Mouse (Mus musculus) limb, embryonic 13.5 days (tissue): ENCODE measurements around the gene Disp1. TPM values are rescaled to one million over a fixed set of nuclear protein-coding genes. Genes with fewer than 3 reads are reported as not detected.
A peak's percentile ranks its signal among the peaks of the same experiment; 100 is the strongest.

Experiments
- ATAC-seq: fragments of 200-750 bp; cut with Nextera tagmentation; 2 replicates; pipeline ENCODE4 v1.8.0; 2017; ENCODE audit warnings: low read depth, moderate number of reproducible peaks, moderate TSS enrichment; ENCODE audit not compliant: low FRiP score
- H3K27ac ChIP-seq: fragments of 300-500 bp; sonication (generic); 2 replicates; pipeline ENCODE4 v1.5.1; 2015; ENCODE audit warnings: inconsistent platforms, mild to moderate bottlenecking, moderate library complexity
- H3K27me3 ChIP-seq: fragments of 300-500 bp; sonication (generic); 2 replicates; pipeline ENCODE4 v1.6.1; 2015; ENCODE audit warnings: mild to moderate bottlenecking, inconsistent platforms
- H3K36me3 ChIP-seq: fragments of 300-500 bp; sonication (generic); 2 replicates; pipeline ENCODE4 v1.6.1; 2015; ENCODE audit warnings: inconsistent platforms, mild to moderate bottlenecking, moderate library complexity
- H3K4me1 ChIP-seq: fragments of 300-500 bp; sonication (generic); 2 replicates; pipeline ENCODE4 v1.6.1; 2015; ENCODE audit warnings: inconsistent platforms
- H3K4me2 ChIP-seq: fragments of 300-500 bp; sonication (generic); replicated peaks from 2 replicates; pipeline ENCODE4 v1.6.1; 2015; ENCODE audit warnings: inconsistent platforms, mild to moderate bottlenecking, moderate library complexity
- H3K4me3 ChIP-seq: fragments of 300-500 bp; sonication (generic); 2 replicates; pipeline ENCODE4 v1.5.1; 2015; ENCODE audit warnings: moderate library complexity, mild to moderate bottlenecking, inconsistent platforms
- H3K9ac ChIP-seq: fragments of 300-500 bp; sonication (generic); 2 replicates; pipeline ENCODE4 v1.6.1; 2015; ENCODE audit warnings: mild to moderate bottlenecking, inconsistent platforms
- H3K9me3 ChIP-seq: fragments of 300-500 bp; sonication (generic); 2 replicates; pipeline ENCODE4 v1.6.1; 2016; ENCODE audit warnings: inconsistent platforms
- WGBS: fragments of 180-500 bp; shearing (Covaris S2); methylation state at CpG from one replicate; pipeline ENCODE4 v1.1.7; 2015; 5-methylcytosine and 5-hydroxymethylcytosine counted together
- polyA plus RNA-seq: library from polyadenylated mRNA; unstranded; fragments of >200 nt; fragmentation: Nextera tagmentation; extraction: Ambion mirVana; gene quantifications from 2 replicates; pipeline ENCODE4 v1.2.1, GENCODE M21; 2015

Gene Disp1
- polyA plus RNA-seq, 1 experiment from 2014 or later, result 34.0 TPM

GRCm38 (mm10) chr1:183115076-183115475 is 106.2 kb downstream of the Disp1 start:
- H3K36me3 ChIP-seq, result no peaks in the 10 kb centered on the region

GRCm38 (mm10) chr1:183114554-183114953 is 106.8 kb downstream of the Disp1 start:
- WGBS, result 68% methylated on average over 6 of the region's 6 CpGs
- Histone ChIP-seq H3K27ac (peak overlapping the region; percentile 23; the same call in 1 of the 2 replicates), H3K9ac (no peak overlapping the region), H3K4me1 (peaks cover 72% of the 10 kb centered on the region), H3K36me3 (no peaks in the 10 kb centered on the region; the same call in 1 of the 2 replicates), H3K4me3 (no peak overlapping the region), H3K4me2 (no peak overlapping the region), H3K9me3 (no peaks in the 10 kb centered on the region), H3K27me3 (no peaks in the 10 kb centered on the region)
- ATAC-seq, result no peak

More at GRCm38 (mm10) chr1:183115076-183115475, 106.2 kb downstream of the Disp1 start:
- Histone ChIP-seq H3K27me3 (no peaks in the 10 kb centered on the region), H3K27ac (0 out of 2 replicates have a peak overlapping the region, but pooled peaks have one; percentile 23), H3K9me3 (no peaks in the 10 kb centered on the region), H3K9ac (no peak overlapping the region), H3K4me2 (no peak overlapping the region), H3K4me3 (no peak overlapping the region), H3K4me1 (peaks cover 77% of the 10 kb centered on the region)
- 73% methylated on average over 7 of the region's 7 CpGs for WGBS
- ATAC-seq, result no peak

DNA sequence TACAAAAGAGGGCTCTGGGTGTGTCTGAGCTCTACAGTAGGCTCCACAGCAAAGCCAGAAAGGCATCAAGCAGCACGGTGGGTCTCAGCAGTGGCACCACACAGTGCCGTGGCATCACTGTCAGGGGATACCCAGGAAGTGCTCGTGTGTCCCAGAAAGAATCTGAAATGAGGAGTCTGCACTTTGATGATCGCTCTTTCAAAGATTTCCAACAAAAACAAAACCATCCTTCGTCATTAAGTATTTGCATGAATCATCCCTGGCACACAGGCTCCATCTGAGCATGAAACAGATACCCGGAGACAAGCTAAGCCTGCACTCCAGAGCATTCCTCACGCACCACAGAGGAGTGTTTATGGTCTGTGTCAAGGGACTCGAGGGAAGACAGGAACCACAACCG is 107.8 kb downstream of the Disp1 start:
- peaks cover 72% of the 10 kb centered on the region for H3K4me1 ChIP-seq

DNA sequence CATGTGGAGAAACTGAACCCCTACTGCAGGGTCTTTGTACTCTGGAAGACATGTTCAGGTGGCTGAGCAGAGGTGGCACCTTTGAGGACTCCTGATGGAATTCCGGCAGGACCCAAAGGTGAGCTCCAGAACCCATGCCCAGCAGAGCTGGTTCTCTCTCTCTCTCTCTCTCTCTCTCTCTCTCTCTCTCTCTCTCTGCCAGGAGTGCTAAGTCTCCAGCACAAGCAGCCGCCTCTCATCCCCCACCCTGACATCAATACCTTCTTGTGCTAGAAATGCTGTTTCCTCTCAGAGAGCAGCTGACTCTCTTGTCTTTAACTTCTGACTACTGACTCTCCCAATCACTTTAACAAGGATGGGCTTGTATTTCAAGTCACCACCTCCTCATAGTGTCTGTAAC is 113.8 kb downstream of the Disp1 start:
- Histone ChIP-seq H3K4me2 (no peak overlapping the region), H3K27me3 (no peaks in the 10 kb centered on the region), H3K27ac (peak overlapping the region; percentile 29), H3K9ac (no peak overlapping the region), H3K4me1 (peaks cover 43% of the 10 kb centered on the region), H3K36me3 (peaks cover 14% of the 10 kb centered on the region), H3K9me3 (no peaks in the 10 kb centered on the region), H3K4me3 (no peak overlapping the region)
- WGBS, result 63% methylated on average over 2 of the region's 2 CpGs
- ATAC-seq, result no peak; the same call in 1 of the 2 replicates

More for the DNA sequence above, 107.8 kb downstream of the Disp1 start:
- Histone ChIP-seq H3K4me3 (no peak overlapping the region), H3K27me3 (no peaks in the 10 kb centered on the region), H3K4me2 (no peak overlapping the region), H3K9ac (no peak overlapping the region), H3K27ac (no peak overlapping the region), H3K36me3 (peaks cover 4% of the 10 kb centered on the region; the same call in 1 of the 2 replicates), H3K9me3 (no peaks in the 10 kb centered on the region)
- WGBS, result 48% methylated on average over 9 of the region's 9 CpGs
- no peak for ATAC-seq

- H3K27me3 ChIP-seq, result no peaks in the 10 kb centered on the region
- H3K27ac ChIP-seq, result no peak overlapping the region
- ATAC-seq, result no peak
- WGBS, result 90% methylated on average over 5 of the region's 5 CpGs
- H3K9ac ChIP-seq, result no peak overlapping the region
- H3K9me3 ChIP-seq, result no peaks in the 10 kb centered on the region
- no peak overlapping the region for H3K4me2 ChIP-seq
- H3K36me3 ChIP-seq, result peaks cover 14% of the 10 kb centered on the region
- peaks cover 63% of the 10 kb centered on the region for H3K4me1 ChIP-seq
- H3K4me3 ChIP-seq, result no peak overlapping the region
Measured at GRCm38 (mm10) chr1:183104696-183105095, 116.6 kb downstream of the Disp1 start.

DNA sequence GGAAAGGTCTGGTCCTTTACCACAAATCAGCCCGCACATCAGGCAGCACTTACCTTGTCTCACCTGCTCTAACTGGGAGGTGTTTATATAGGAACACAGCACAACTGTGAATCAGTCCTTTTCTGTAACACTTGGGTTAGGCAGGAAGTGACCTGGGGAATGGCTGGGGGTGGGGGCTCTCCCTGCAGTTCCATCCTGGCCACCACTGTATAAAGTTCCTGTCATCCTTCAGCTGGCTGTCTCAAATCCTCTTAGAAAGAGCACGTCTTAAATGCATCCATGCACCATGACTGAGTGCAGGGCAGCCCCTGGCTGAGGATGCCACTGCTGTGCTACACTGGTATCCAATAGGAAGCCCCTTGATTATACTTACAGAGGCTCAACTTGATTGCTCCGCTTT is 118.5 kb downstream of the Disp1 start:
- 43% methylated on average over 3 of the region's 3 CpGs for WGBS
- peaks cover 24% of the 10 kb centered on the region for H3K36me3 ChIP-seq
- H3K27ac ChIP-seq, result peak overlapping the region; percentile 39; the same call in 1 of the 2 replicates
- H3K4me1 ChIP-seq, result peaks cover 48% of the 10 kb centered on the region
- H3K9ac ChIP-seq, result no peak overlapping the region
- ATAC-seq, result 0 out of 2 replicates have a peak, but pooled peaks have one; percentile 33
- H3K4me2 ChIP-seq, result no peak overlapping the region
- no peak overlapping the region for H3K4me3 ChIP-seq
- no peaks in the 10 kb centered on the region for H3K27me3 ChIP-seq
- H3K9me3 ChIP-seq, result no peaks in the 10 kb centered on the region

GRCm38 (mm10) chr1:183102153-183102552 is 119.2 kb downstream of the Disp1 start:
- WGBS, result 15% methylated on average over 8 of the region's 8 CpGs
- no peak overlapping the region; the same call in 1 of the 2 replicates for H3K4me2 ChIP-seq

GRCm38 (mm10) chr1:183101371-183101770 is 120.0 kb downstream of the Disp1 start:
- H3K27ac ChIP-seq, result peak overlapping the region; percentile 73; the same call in 1 of the 2 replicates
- no peaks in the 10 kb centered on the region for H3K27me3 ChIP-seq
- H3K4me1 ChIP-seq, result peaks cover 50% of the 10 kb centered on the region
- H3K4me3 ChIP-seq, result no peak overlapping the region
- no peaks in the 10 kb centered on the region for H3K9me3 ChIP-seq
- ATAC-seq, result no peak
- no peak overlapping the region for H3K4me2 ChIP-seq
- H3K9ac ChIP-seq, result no peak overlapping the region
- peaks cover 37% of the 10 kb centered on the region for H3K36me3 ChIP-seq
- WGBS, result 67% methylated on average over 3 of the region's 3 CpGs

More at GRCm38 (mm10) chr1:183102153-183102552, 119.2 kb downstream of the Disp1 start:
- peaks cover 42% of the 10 kb centered on the region for H3K4me1 ChIP-seq
- H3K9me3 ChIP-seq, result no peaks in the 10 kb centered on the region
- H3K9ac ChIP-seq, result no peak overlapping the region
- no peaks in the 10 kb centered on the region for H3K27me3 ChIP-seq
- peak overlapping the region; percentile 73; the same call in 1 of the 2 replicates for H3K27ac ChIP-seq
- ATAC-seq, result peak; percentile 84
- peaks cover 31% of the 10 kb centered on the region for H3K36me3 ChIP-seq
- no peak overlapping the region for H3K4me3 ChIP-seq

GRCm38 (mm10) chr1:183100245-183100644 is 121.1 kb downstream of the Disp1 start:
- Histone ChIP-seq H3K9me3 (no peaks in the 10 kb centered on the region), H3K27me3 (no peaks in the 10 kb centered on the region), H3K4me2 (no peak overlapping the region), H3K27ac (no peak overlapping the region), H3K9ac (no peak overlapping the region), H3K36me3 (peaks cover 44% of the 10 kb centered on the region), H3K4me1 (peaks cover 56% of the 10 kb centered on the region), H3K4me3 (no peak overlapping the region)
- ATAC-seq, result no peak
- WGBS, result 47% methylated on average over 5 of the region's 5 CpGs

GRCm38 (mm10) chr1:183099686-183100085 is 121.6 kb downstream of the Disp1 start:
- Histone ChIP-seq H3K36me3 (peaks cover 44% of the 10 kb centered on the region), H3K4me2 (no peak overlapping the region), H3K9ac (no peak overlapping the region), H3K4me3 (no peak overlapping the region), H3K27ac (no peak overlapping the region), H3K9me3 (no peaks in the 10 kb centered on the region), H3K27me3 (no peaks in the 10 kb centered on the region), H3K4me1 (peaks cover 56% of the 10 kb centered on the region)
- 90% methylated on average over 12 of the region's 12 CpGs for WGBS
- ATAC-seq, result no peak

- WGBS, result 91% methylated on average over 10 of the region's 10 CpGs
- Histone ChIP-seq H3K4me2 (no peak overlapping the region), H3K27me3 (no peaks in the 10 kb centered on the region), H3K27ac (no peak overlapping the region), H3K36me3 (peaks cover 64% of the 10 kb centered on the region), H3K9ac (no peak overlapping the region), H3K4me3 (no peak overlapping the region), H3K4me1 (peaks cover 50% of the 10 kb centered on the region), H3K9me3 (no peaks in the 10 kb centered on the region)
- no peak for ATAC-seq
Measured at GRCm38 (mm10) chr1:183097606-183098005, 123.7 kb downstream of the Disp1 start.

DNA sequence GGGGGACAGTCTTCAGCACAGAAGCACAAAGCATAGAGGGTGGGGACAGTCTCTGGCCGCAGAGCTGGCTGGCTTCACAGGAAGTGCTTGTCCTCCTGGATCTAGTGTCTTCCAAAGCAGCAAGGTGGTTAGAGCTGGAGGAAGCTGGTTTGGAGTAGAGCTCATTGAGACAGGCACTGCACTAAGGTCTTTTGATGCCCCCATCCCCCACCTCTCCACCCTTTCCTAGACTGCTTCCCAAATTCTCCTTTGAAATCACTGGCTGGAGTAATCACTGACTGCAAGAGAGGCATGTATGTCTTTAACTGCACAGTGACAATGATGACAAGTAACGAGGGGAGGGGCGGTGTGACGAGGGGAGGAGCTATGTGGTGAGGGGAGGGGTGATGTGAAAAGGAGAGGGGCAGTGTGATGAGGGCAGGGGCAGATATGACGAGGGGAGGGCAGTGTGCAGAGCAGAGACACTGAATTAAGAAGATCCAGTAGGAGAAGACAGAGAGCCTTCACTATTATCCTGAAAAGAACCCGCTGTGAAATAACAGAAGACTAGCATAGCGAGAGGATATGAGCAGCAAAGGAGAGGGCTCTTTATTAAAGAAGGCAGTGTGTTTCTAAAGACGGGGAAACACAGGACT is 125.8 kb downstream of the Disp1 start:
- Histone ChIP-seq H3K9ac (0 out of 2 replicates have a peak overlapping the region, but pooled peaks have one; percentile 19), H3K27ac (no peak overlapping the region), H3K4me3 (no peak overlapping the region), H3K36me3 (peaks cover 77% of the 10 kb centered on the region), H3K4me2 (no peak overlapping the region), H3K4me1 (peaks cover 29% of the 10 kb centered on the region), H3K9me3 (no peaks in the 10 kb centered on the region), H3K27me3 (no peaks in the 10 kb centered on the region)
- ATAC-seq, result no peak
- 65% methylated on average over 8 of the region's 8 CpGs for WGBS
